Comparison of ENCODE assay signal across 17 mouse cellular contexts in the genomic region with DNA sequence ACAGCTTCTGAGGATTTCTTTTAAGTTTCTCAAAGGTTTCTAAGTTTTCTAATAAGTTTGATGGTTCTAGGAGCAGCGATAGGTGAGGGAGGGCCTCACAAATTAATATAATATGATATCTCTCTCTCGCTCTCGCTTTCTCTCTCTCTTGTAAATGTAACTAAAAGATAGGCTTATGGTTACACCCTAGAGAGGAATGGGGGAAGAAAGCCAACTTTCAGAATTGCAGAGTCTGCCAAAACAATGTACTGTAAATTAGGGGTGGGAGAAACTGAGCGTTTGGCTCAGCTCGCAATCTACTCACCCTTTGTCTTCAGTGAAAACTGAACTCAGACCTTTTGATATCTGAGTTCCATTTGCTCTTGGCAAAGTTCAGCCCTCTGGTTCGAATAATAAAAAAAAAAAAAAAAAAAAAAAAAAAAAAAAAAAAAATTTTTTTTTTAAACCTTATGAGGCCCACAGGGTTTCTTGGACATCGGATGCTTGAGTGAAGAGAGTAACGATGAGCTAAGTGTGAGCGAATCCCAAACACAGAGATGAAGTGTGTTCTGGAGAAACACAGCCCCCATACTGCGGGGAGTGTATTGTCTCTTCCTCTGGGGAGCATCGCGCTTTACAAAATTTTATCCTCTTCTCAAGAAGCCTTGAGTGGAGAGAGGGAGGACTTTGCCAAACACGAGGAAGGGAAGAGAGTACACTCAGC. TPM values are rescaled to one million over a fixed set of nuclear protein-coding genes. Genes with fewer than 3 reads are reported as not detected.
DNase-seq lines count a peak whose midpoint lies in the region; ATAC-seq and TF ChIP-seq lines count a peak whose summit lies in the region.
"Had no signal": no experiment of that assay in that cellular context is flagged by ENCODE, and none has a peak within 500 bp of the region (broad histone marks: within the 10 kb centered on the region; RNA-seq: fewer than 3 reads in every experiment).

No protein-coding gene starts in this region.

- H3K4me1 ChIP-seq in lung, embryonic 14.5 days (ENCODE audit: insufficient read depth), result peaks cover 16% of the 10 kb centered on the region
- peaks cover 19 to 23% of the 10 kb centered on the region in 2 experiments for H3K4me1 ChIP-seq in MEL (ENCODE audit: control insufficient read depth in 1 of 2, insufficient read depth in 2 of 2, low read length in 2 of 2)
- H3K4me1 ChIP-seq in forebrain, embryonic 15.5 days, result no peaks in the 10 kb centered on the region; the same call in 1 of the 2 replicates
- H3K4me1 ChIP-seq: midbrain, embryonic 15.5 days had no signal

- no peak for TF ChIP-seq CTCF in gastrocnemius, adult 2 months (IDR thresholded peaks at IDR 0.05)
- no peak for TF ChIP-seq CTCF in lung, embryonic 14.5 days (IDR thresholded peaks at IDR 0.05; ENCODE audit: low read depth)
- TF ChIP-seq CTCF in MEL (IDR thresholded peaks at IDR 0.05 in 2 of 3, conservative IDR thresholded peaks at IDR 0.05 in 1 of 3; ENCODE audit: control insufficient read depth in 1 of 3, insufficient read depth in 1 of 3, low read depth in 2 of 3, low read length in 3 of 3, poor library complexity in 1 of 3, severe bottlenecking in 1 of 3), result no peak

- WGBS in lung, embryonic 14.5 days, result 52% methylated on average over 13 of the region's 13 CpGs
- WGBS in forebrain, embryonic 15.5 days, result 75% methylated on average over 13 of the region's 13 CpGs

- no peaks in the 10 kb centered on the region for H3K36me3 ChIP-seq in lung, embryonic 14.5 days (ENCODE audit: insufficient read depth)
- H3K36me3 ChIP-seq in MEL (ENCODE audit: control insufficient read depth in 1 of 2, insufficient read depth in 2 of 2, low read length in 2 of 2), result peaks cover 0 to 26% of the 10 kb centered on the region in 2 experiments; a peak in 2 of 4 replicates
- H3K36me3 ChIP-seq in forebrain, embryonic 15.5 days, result no peaks in the 10 kb centered on the region
- H3K36me3 ChIP-seq: limb, embryonic 12.5 days; midbrain, embryonic 15.5 days; neural tube, embryonic 12.5 days had no signal

- peak; percentile 84 to 89 for TF ChIP-seq EP300 in MEL (IDR thresholded peaks at IDR 0.05; ENCODE audit: low read depth in 1 of 2, low read length in 2 of 2)

- intact Hi-C loops in gastrocnemius, adult 2 months (cut with DNase I), result no loop called here
- intact Hi-C loops in gastrocnemius, postnatal 14 days (cut with DNase I; ENCODE audit: low total_unique reads), result no loop called here

- H3K79me2 ChIP-seq in MEL (ENCODE audit: control insufficient read depth, insufficient read depth, low read length, poor library complexity), result no peaks in the 10 kb centered on the region

- peak; percentile 6 for DNase-seq in gastrocnemius, adult 2 months
- no peak for DNase-seq in gastrocnemius, postnatal 14 days
- DNase-seq in lung, embryonic 14.5 days, result peak; percentile 85
- no peak for DNase-seq in lung, postnatal 14 days
- peak; percentile 88 for DNase-seq in MEL (ENCODE audit: low read depth, low spot score)
- DNase-seq in ovary, postnatal 36 days (ENCODE audit: low spot score), result no peak
- DNase-seq: cerebellum, adult 11-12 months; layer of hippocampus, postnatal 36 days; lung, postnatal 36 days; thymus, postnatal 36 days had no signal

- H3K9ac ChIP-seq in lung, embryonic 14.5 days, result no peak overlapping the region
- H3K9ac ChIP-seq in MEL (ENCODE audit: control insufficient read depth, low read depth, low read length, poor library complexity, severe bottlenecking), result peak overlapping the region; percentile 50
- H3K9ac ChIP-seq in forebrain, embryonic 15.5 days (replicated peaks), result no peak overlapping the region
- H3K9ac ChIP-seq: limb, embryonic 12.5 days; midbrain, embryonic 15.5 days; neural tube, embryonic 12.5 days had no signal

- TF ChIP-seq RAD21 in MEL (IDR thresholded peaks at IDR 0.05; ENCODE audit: low read depth, low read length), result no peak

- no peak for ATAC-seq in lung, embryonic 14.5 days (ENCODE audit: insufficient read depth)
- peak; percentile 53 for ATAC-seq in megakaryocyte-erythroid progenitor cell, adult 5-6 weeks (replicated peaks; ENCODE audit: low FRiP score, low TSS enrichment, poor library complexity, severe bottlenecking)
- ATAC-seq in forebrain, embryonic 15.5 days (replicated peaks), result no peak
- ATAC-seq: inflammation-experienced regulatory T-cells, adult 6 months; midbrain, embryonic 15.5 days had no signal

- peak overlapping the region; percentile 59; the same call in 1 of the 2 replicates for H3K27ac ChIP-seq in gastrocnemius, adult 2 months
- peak overlapping the region; percentile 78 for H3K27ac ChIP-seq in lung, embryonic 14.5 days (ENCODE audit: low read depth)
- peak overlapping the region; percentile 71 for H3K27ac ChIP-seq in MEL (ENCODE audit: control insufficient read depth, low read depth, low read length)
- no peak overlapping the region for H3K27ac ChIP-seq in forebrain, embryonic 15.5 days (replicated peaks)
- H3K27ac ChIP-seq: limb, embryonic 12.5 days; midbrain, embryonic 15.5 days; neural tube, embryonic 12.5 days had no signal

- H3K27me3 ChIP-seq in lung, embryonic 14.5 days (ENCODE audit: insufficient read depth, low read length), result no peaks in the 10 kb centered on the region
- no peaks in the 10 kb centered on the region for H3K27me3 ChIP-seq in MEL (ENCODE audit: control insufficient read depth in 1 of 2, insufficient read depth in 2 of 2, low read length in 2 of 2)
- H3K27me3 ChIP-seq in forebrain, embryonic 15.5 days, result no peaks in the 10 kb centered on the region
- H3K27me3 ChIP-seq: limb, embryonic 12.5 days; midbrain, embryonic 15.5 days; neural tube, embryonic 12.5 days had no signal

- no peak overlapping the region for H3K4me2 ChIP-seq in lung, embryonic 14.5 days
- H3K4me2 ChIP-seq in forebrain, embryonic 15.5 days (replicated peaks), result no peak overlapping the region
- H3K4me2 ChIP-seq: limb, embryonic 12.5 days; midbrain, embryonic 15.5 days; neural tube, embryonic 12.5 days had no signal

- TF ChIP-seq POLR2A in MEL (IDR thresholded peaks at IDR 0.05; ENCODE audit: control insufficient read depth in 1 of 2, insufficient read depth in 1 of 2, low read depth in 1 of 2, low read length in 2 of 2, poor library complexity in 1 of 2), result no peak

- H3K9me3 ChIP-seq in lung, embryonic 14.5 days (ENCODE audit: low read depth, low read length), result no peaks in the 10 kb centered on the region
- H3K9me3 ChIP-seq in MEL (replicated peaks; ENCODE audit: insufficient read depth, low read length), result no peaks in the 10 kb centered on the region
- no peaks in the 10 kb centered on the region for H3K9me3 ChIP-seq in forebrain, embryonic 15.5 days
- H3K9me3 ChIP-seq: limb, embryonic 12.5 days; midbrain, embryonic 15.5 days; neural tube, embryonic 12.5 days had no signal

- no peak overlapping the region for H3K4me3 ChIP-seq in gastrocnemius, adult 2 months
- no peak overlapping the region for H3K4me3 ChIP-seq in lung, embryonic 14.5 days (ENCODE audit: low read depth, low read length)
- peak overlapping the region; percentile 6 to 13; a peak in 2 of 4 replicates for H3K4me3 ChIP-seq in MEL (ENCODE audit: control insufficient read depth in 1 of 2, insufficient read depth in 1 of 2, low read depth in 2 of 2, low read length in 2 of 2)
- H3K4me3 ChIP-seq in forebrain, embryonic 15.5 days, result no peak overlapping the region
- H3K4me3 ChIP-seq: erythroblast, embryonic 14.5 days; limb, embryonic 12.5 days; midbrain, embryonic 15.5 days; neural tube, embryonic 12.5 days had no signal

TF ChIP-seq in MEL, 35 proteins besides CTCF, POLR2A, EP300 and RAD21:
- TF ChIP-seq USF1 (IDR thresholded peaks at IDR 0.05; ENCODE audit: low read depth, low read length) (no peak), ETS1 (IDR thresholded peaks at IDR 0.05; ENCODE audit: low read depth, low read length) (peak; percentile 86), MAZ (IDR thresholded peaks at IDR 0.05; ENCODE audit: low read depth, low read length) (0 out of 2 replicates have a peak, but pooled peaks have one; percentile 49), MAFK (IDR thresholded peaks at IDR 0.05; ENCODE audit: borderline replicate concordance, low read depth, low read length) (peak; percentile 85; the same call in 1 of the 2 replicates), HCFC1 (IDR thresholded peaks at IDR 0.05; ENCODE audit: low read depth, low read length) (0 out of 2 replicates have a peak, but pooled peaks have one; percentile 40), TCF12 (IDR thresholded peaks at IDR 0.05; ENCODE audit: low read depth, low read length) (peak; percentile 75), KAT2A (conservative IDR thresholded peaks at IDR 0.05; ENCODE audit: low read depth, low read length) (no peak), ZNF384 (IDR thresholded peaks at IDR 0.05; ENCODE audit: low read depth, low read length) (peak; percentile 95; the same call in 1 of the 2 replicates), GATA1 (IDR thresholded peaks at IDR 0.05; ENCODE audit: low read depth, low read length) (peak; percentile 79), SIN3A (IDR thresholded peaks at IDR 0.05; ENCODE audit: low read length) (peak; percentile 78)

RNA-seq across cellular contexts. Expression of a gene that starts 3.6 kb away (rescaled TPM):
- 10 to 100 TPM; 41.9 to 48.9 TPM for total RNA-seq in gastrocnemius, adult 2 months (2021)
- 10 to 100 TPM; 63.1 to 75.1 TPM for total RNA-seq in gastrocnemius, postnatal 14 days (2021)
- polyA plus RNA-seq in lung, embryonic 14.5 days (2014; fragmentation: Nextera tagmentation; extraction: Ambion mirVana), result 196 and 200 TPM in 2 replicates
- 459 and 531 TPM in 2 replicates for total RNA-seq in MEL (2012; rRNA removed)
- polyA plus RNA-seq in MEL (2012; ENCODE audit: insufficient read depth in 1 of 2, insufficient read length in 2 of 2, low read depth in 1 of 2, low replicate concordance in 2 of 2, missing spikeins in 1 of 2), result 100 to 1,000 TPM; 428 to 526 TPM
- total RNA-seq in megakaryocyte-erythroid progenitor cell, adult 5-6 weeks (2014; fragmentation: Nextera tagmentation), result 103 and 128 TPM in 2 replicates
- total RNA-seq in megakaryocyte-erythroid progenitor cell, adult 5-6 weeks (2017), result 73.6 and 186 TPM in 2 replicates
- 130 and 136 TPM in 2 replicates for polyA plus RNA-seq in forebrain, embryonic 15.5 days (2015; fragmentation: Nextera tagmentation; extraction: Ambion mirVana)

Comparison
In these comparisons a context has a peak if more than half of its experiments do, and no peak if none do; other contexts are left out.
1. DNase-seq: peak in gastrocnemius, adult 2 months (single experiment), lung, embryonic 14.5 days (single experiment) and MEL (single experiment); none in gastrocnemius, postnatal 14 days (single experiment), lung, postnatal 14 days (single experiment) and ovary, postnatal 36 days (single experiment).
2. H3K4me3 ChIP-seq: peak in MEL (2 of 2); none in gastrocnemius, adult 2 months (single experiment), lung, embryonic 14.5 days (single experiment) and forebrain, embryonic 15.5 days (single experiment).